Comparison of ENCODE assay signal across 10 mouse cellular contexts in the genomic region with DNA sequence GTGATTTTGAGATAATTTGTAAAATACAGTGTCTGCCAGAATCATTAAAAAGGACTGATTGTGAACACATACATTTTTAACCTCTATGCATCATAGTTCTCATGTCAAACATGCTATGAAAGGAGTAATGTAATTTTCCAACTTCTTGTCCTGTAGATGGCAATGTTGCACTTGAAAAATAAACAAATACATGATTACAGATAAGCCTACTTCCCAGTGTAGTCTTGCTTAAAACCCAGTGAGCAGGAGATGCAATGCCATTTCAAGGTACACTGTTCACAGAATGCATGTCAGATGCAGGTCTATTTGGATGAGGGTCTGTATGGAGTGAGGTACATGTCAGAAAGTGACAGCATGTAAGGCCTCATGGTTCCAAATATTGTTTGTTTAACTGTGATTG.
DNase-seq lines count a peak whose midpoint lies in the region; ATAC-seq lines count a peak whose summit lies in the region.
"Had no signal": no experiment of that assay in that cellular context is flagged by ENCODE, and none has a peak within 500 bp of the region (broad histone marks: within the 10 kb centered on the region; RNA-seq: fewer than 3 reads in every experiment).

No protein-coding gene starts in this region.

- no peak overlapping the region for H3K9ac ChIP-seq in hindbrain, embryonic 16.5 days (ENCODE audit: low read depth, low read length)
- no peak overlapping the region for H3K9ac ChIP-seq in hindbrain, embryonic 12.5 days

- no peaks in the 10 kb centered on the region for H3K4me1 ChIP-seq in hindbrain, embryonic 16.5 days (ENCODE audit: control insufficient read depth, insufficient read depth, low read depth, low read length)
- no peaks in the 10 kb centered on the region for H3K4me1 ChIP-seq in hindbrain, embryonic 12.5 days
- H3K4me1 ChIP-seq in heart, embryonic 10.5 days, result no peaks in the 10 kb centered on the region

- ATAC-seq in hindbrain, embryonic 16.5 days, result peak; percentile 78
- no peak for ATAC-seq in hindbrain, embryonic 12.5 days (ENCODE audit: low FRiP score)
- no peak for ATAC-seq in megakaryocyte progenitor cell, adult 5-6 weeks (replicated peaks; ENCODE audit: poor library complexity)
- ATAC-seq: intestine, embryonic 16.5 days had no signal

- DNase-seq in 416B (ENCODE audit: low read depth), result peak; percentile 56
- DNase-seq in NIH3T3 (ENCODE audit: low read depth), result peak; percentile 3
- DNase-seq in forelimb bud, embryonic 11.5 days (ENCODE audit: low read depth, low spot score), result peak; percentile 6
- DNase-seq in heart, embryonic 10.5 days (ENCODE audit: low spot score), result no peak
- DNase-seq: gastrocnemius, postnatal 14 days; right cerebral cortex, postnatal 25 days had no signal

- H3K4me3 ChIP-seq in hindbrain, embryonic 16.5 days (ENCODE audit: low read length), result no peak overlapping the region
- H3K4me3 ChIP-seq in hindbrain, embryonic 12.5 days, result no peak overlapping the region
- H3K4me3 ChIP-seq in heart, embryonic 10.5 days, result no peak overlapping the region

- H3K9me3 ChIP-seq in hindbrain, embryonic 16.5 days (ENCODE audit: control insufficient read depth, low read length), result no peaks in the 10 kb centered on the region
- H3K9me3 ChIP-seq in hindbrain, embryonic 12.5 days (replicated peaks), result no peaks in the 10 kb centered on the region
- no peaks in the 10 kb centered on the region for H3K9me3 ChIP-seq in heart, embryonic 10.5 days

- H3K27me3 ChIP-seq in hindbrain, embryonic 16.5 days (replicated peaks; ENCODE audit: control insufficient read depth, insufficient read depth, low read length), result no peaks in the 10 kb centered on the region
- H3K27me3 ChIP-seq in hindbrain, embryonic 12.5 days, result no peaks in the 10 kb centered on the region
- no peaks in the 10 kb centered on the region for H3K27me3 ChIP-seq in heart, embryonic 10.5 days (ENCODE audit: insufficient read depth, poor library complexity, severe bottlenecking)

- no peaks in the 10 kb centered on the region for H3K36me3 ChIP-seq in hindbrain, embryonic 16.5 days (ENCODE audit: control insufficient read depth, insufficient read depth, low read length)
- no peaks in the 10 kb centered on the region for H3K36me3 ChIP-seq in hindbrain, embryonic 12.5 days
- H3K36me3 ChIP-seq in heart, embryonic 10.5 days, result no peaks in the 10 kb centered on the region

- no peak overlapping the region for H3K27ac ChIP-seq in hindbrain, embryonic 16.5 days (ENCODE audit: low read depth, low read length)
- H3K27ac ChIP-seq in hindbrain, embryonic 12.5 days, result no peak overlapping the region
- no peak overlapping the region for H3K27ac ChIP-seq in heart, embryonic 10.5 days

- no peak overlapping the region for H3K4me2 ChIP-seq in hindbrain, embryonic 16.5 days (ENCODE audit: low read length)
- H3K4me2 ChIP-seq in hindbrain, embryonic 12.5 days (replicated peaks), result no peak overlapping the region
